15 mouse cellular contexts compared by ENCODE assay signal in the genomic region with DNA sequence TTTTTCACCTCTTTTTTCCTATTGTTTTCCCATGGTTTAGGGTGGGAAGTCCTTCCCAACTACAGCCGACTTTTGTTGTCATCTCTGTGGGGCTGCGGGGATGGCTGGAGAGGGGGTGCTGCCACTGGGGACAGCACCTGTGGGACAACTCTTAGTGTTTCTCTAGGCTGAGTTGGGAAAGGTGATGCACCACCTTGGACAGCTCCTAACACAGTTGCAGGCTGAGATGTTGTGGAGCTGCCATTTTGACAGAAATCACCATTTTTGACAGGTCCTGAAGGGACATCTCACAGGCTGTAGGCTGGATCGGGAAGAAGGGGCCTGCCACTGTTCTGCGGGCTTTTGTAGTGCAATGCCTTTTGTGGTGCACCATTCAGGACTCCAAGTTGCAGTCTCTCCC.
"Had no signal": no experiment of that assay in that cellular context is flagged by ENCODE, and none has a peak within 500 bp of the region (broad histone marks: within the 10 kb centered on the region; RNA-seq: fewer than 3 reads in every experiment).

No protein-coding gene starts in this region.

- H3K4me3 ChIP-seq: liver, embryonic 15.5 days; megakaryocyte, embryonic 14.5 days; midbrain, embryonic 12.5 days; neural tube, embryonic 15.5 days had no signal

- H3K9me3 ChIP-seq: liver, embryonic 15.5 days; midbrain, embryonic 12.5 days; neural tube, embryonic 15.5 days had no signal

- H3K9ac ChIP-seq: liver, embryonic 15.5 days; midbrain, embryonic 12.5 days; neural tube, embryonic 15.5 days had no signal

- H3K27me3 ChIP-seq: liver, embryonic 15.5 days; megakaryocyte, embryonic 14.5 days; midbrain, embryonic 12.5 days; neural tube, embryonic 15.5 days had no signal

- H3K27ac ChIP-seq: liver, embryonic 15.5 days; macrophage; midbrain, embryonic 12.5 days; neural tube, embryonic 15.5 days; stomach, postnatal 0 days had no signal

- H3K4me1 ChIP-seq: liver, embryonic 15.5 days; midbrain, embryonic 12.5 days; neural tube, embryonic 15.5 days had no signal

- H3K4me2 ChIP-seq: liver, embryonic 11.5 days; liver, embryonic 15.5 days; midbrain, embryonic 12.5 days; neural tube, embryonic 15.5 days had no signal

- DNase-seq: kidney, adult 18-20 months; kidney, postnatal 14 days; layer of hippocampus, adult 9-11 months; lung, adult 2 months; lung, postnatal 10 days; right cerebral cortex, adult 18-20 months; right cerebral cortex, postnatal 25 days; thymus, postnatal 4 days had no signal

- H3K36me3 ChIP-seq: liver, embryonic 15.5 days; midbrain, embryonic 12.5 days; neural tube, embryonic 15.5 days had no signal
